Mouse (Mus musculus): ENCODE data around the gene Eif4g1.
A peak's percentile ranks its signal among the peaks of the same experiment; 100 is the strongest.

The Eif4g1 gene

GRCm38 (mm10) chr16:20672965-20673705 is 5.0 kb downstream of the Eif4g1 start:
- DNase-seq = peak; percentile 70

GRCm38 (mm10) chr16:20673706-20674303 is 5.7 kb downstream of the Eif4g1 start:
- DNase-seq = peak; percentile 63

- DNase-seq = no peak
Measured at GRCm38 (mm10) chr16:20675213-20675612, 7.1 kb downstream of the Eif4g1 start.

- DNase-seq = no peak
Measured at GRCm38 (mm10) chr16:20676702-20677101, 8.6 kb downstream of the Eif4g1 start.

- no peak for DNase-seq
Measured at GRCm38 (mm10) chr16:20677380-20677779, 9.3 kb downstream of the Eif4g1 start.

- DNase-seq = peak; percentile 78
Measured at GRCm38 (mm10) chr16:20677974-20678675, 10.0 kb downstream of the Eif4g1 start.

GRCm38 (mm10) chr16:20690774-20691173 is 22.7 kb downstream of the Eif4g1 start:
- DNase-seq = no peak

GRCm38 (mm10) chr16:20691617-20692016 is 23.5 kb downstream of the Eif4g1 start:
- DNase-seq = no peak

- DNase-seq = peak; percentile 68
Measured at GRCm38 (mm10) chr16:20692241-20692965, 24.3 kb downstream of the Eif4g1 start.

GRCm38 (mm10) chr16:20693111-20693701 is 25.1 kb downstream of the Eif4g1 start, which contains the start of gene Fam131a:
Gene Fam131a, plus strand, starts transcription at chr16:20693241.
- peak; percentile 95 for DNase-seq

- peak; percentile 80 for DNase-seq
Measured at GRCm38 (mm10) chr16:20694781-20695180, 26.7 kb downstream of the Eif4g1 start.

- DNase-seq = peak; percentile 92
Measured at GRCm38 (mm10) chr16:20695622-20696323, 27.7 kb downstream of the Eif4g1 start.

GRCm38 (mm10) chr16:20699266-20699665 is 31.2 kb downstream of the Eif4g1 start:
- peak; percentile 22 for DNase-seq

GRCm38 (mm10) chr16:20700036-20700435 is 31.9 kb downstream of the Eif4g1 start:
- peak; percentile 77 for DNase-seq

GRCm38 (mm10) chr16:20701316-20701715 is 33.2 kb downstream of the Eif4g1 start:
- no peak for DNase-seq

GRCm38 (mm10) chr16:20701729-20702521 is 33.8 kb downstream of the Eif4g1 start:
- no peak for DNase-seq

GRCm38 (mm10) chr16:20702522-20702893 is 34.4 kb downstream of the Eif4g1 start:
- DNase-seq = peak; percentile 70

- DNase-seq = peak; percentile 50
Measured at GRCm38 (mm10) chr16:20703071-20703470, 35.0 kb downstream of the Eif4g1 start.

GRCm38 (mm10) chr16:20703699-20704400 is 35.7 kb downstream of the Eif4g1 start:
- no peak for DNase-seq

GRCm38 (mm10) chr16:20705786-20706185 is 37.7 kb downstream of the Eif4g1 start:
- DNase-seq = peak; percentile 48
